ENCODE assay signal across 8 mouse cellular contexts in genomic region chr13:21750159-21751017, GRCm38 (mm10). TPM values are rescaled to one million over a fixed set of nuclear protein-coding genes. Genes with fewer than 3 reads are reported as not detected.
DNase-seq lines count a peak whose midpoint lies in the region; ATAC-seq lines count a peak whose summit lies in the region.
"Not testable (repeated sequence)": the region's sequence is repeated elsewhere in the genome, so short reads cannot be mapped to it uniquely, and the experiment has no call there.

Gene Hist1h4k, minus strand, starts transcription at chr13:21750505.

- H3K27me3 ChIP-seq in hindbrain, embryonic 15.5 days = not testable (repeated sequence)

- H3K4me3 ChIP-seq in hindbrain, embryonic 15.5 days = peak within 1 kb of the TSS; percentile 48

- H3K9ac ChIP-seq in hindbrain, embryonic 15.5 days = peak within 1 kb of the TSS; percentile 53

- under 1% methylated on average over 47 of the region's 56 CpGs for WGBS in hindbrain, embryonic 15.5 days

- not testable (repeated sequence) for H3K9me3 ChIP-seq in hindbrain, embryonic 15.5 days

- peak; percentile 86 for DNase-seq in T-cell, adult 2 months (ENCODE audit: low spot score)
- DNase-seq in cerebellum, postnatal 36 days = peak; percentile 93 to 95
- DNase-seq in gastrocnemius, adult 18-20 months (ENCODE audit: low spot score) = peak; percentile 48
- peak; percentile 90 to 91 for DNase-seq in layer of hippocampus, postnatal 36 days
- peak; percentile 89 for DNase-seq in lung, postnatal 25 days (ENCODE audit: low spot score)
- DNase-seq in retina, embryonic 14.5 days (ENCODE audit: low spot score) = peak; percentile 94
- DNase-seq in thymus, postnatal 36 days = peak; percentile 97

- peaks cover 31% of the 10 kb centered on the region for H3K4me1 ChIP-seq in hindbrain, embryonic 15.5 days (replicated peaks)

- peak; percentile 91 for ATAC-seq in hindbrain, embryonic 15.5 days (ENCODE audit: low FRiP score, low read depth)

- not testable (repeated sequence) for H3K36me3 ChIP-seq in hindbrain, embryonic 15.5 days

- peak within 1 kb of the TSS; percentile 89 for H3K27ac ChIP-seq in hindbrain, embryonic 15.5 days (replicated peaks)

- peak within 1 kb of the TSS; percentile 73 for H3K4me2 ChIP-seq in hindbrain, embryonic 15.5 days

RNA-seq across cellular contexts. Expression of gene Hist1h4k, which starts in this region (rescaled TPM):
- 10 to 100 TPM; 15.2 to 22.0 TPM for total RNA-seq in gastrocnemius, adult 18-20 months (2021)
- polyA plus RNA-seq in hindbrain, embryonic 15.5 days (2015; fragmentation: Nextera tagmentation; extraction: Ambion mirVana) = 1.5 and 2.3 TPM in 2 replicates
- total RNA-seq in layer of hippocampus, postnatal 36 days (2021) = 100 to 1,000 TPM; 266 to 292 TPM

Comparison
In these comparisons a context has a peak if more than half of its experiments do, and no peak if none do; other contexts are left out.
1. Peak in every context shown above with its lines: DNase-seq, ATAC-seq, H3K4me3 ChIP-seq and H3K27ac ChIP-seq.
2. RNA of gene Hist1h4k (total RNA-seq): 266 to 292 TPM in layer of hippocampus, postnatal 36 days; 15.2 to 22.0 TPM in gastrocnemius, adult 18-20 months; every median in the first group is over 10 times any median in the second.